Mouse (Mus musculus): ENCODE measurements around the gene Htr6.

Htr6 gene

DNA sequence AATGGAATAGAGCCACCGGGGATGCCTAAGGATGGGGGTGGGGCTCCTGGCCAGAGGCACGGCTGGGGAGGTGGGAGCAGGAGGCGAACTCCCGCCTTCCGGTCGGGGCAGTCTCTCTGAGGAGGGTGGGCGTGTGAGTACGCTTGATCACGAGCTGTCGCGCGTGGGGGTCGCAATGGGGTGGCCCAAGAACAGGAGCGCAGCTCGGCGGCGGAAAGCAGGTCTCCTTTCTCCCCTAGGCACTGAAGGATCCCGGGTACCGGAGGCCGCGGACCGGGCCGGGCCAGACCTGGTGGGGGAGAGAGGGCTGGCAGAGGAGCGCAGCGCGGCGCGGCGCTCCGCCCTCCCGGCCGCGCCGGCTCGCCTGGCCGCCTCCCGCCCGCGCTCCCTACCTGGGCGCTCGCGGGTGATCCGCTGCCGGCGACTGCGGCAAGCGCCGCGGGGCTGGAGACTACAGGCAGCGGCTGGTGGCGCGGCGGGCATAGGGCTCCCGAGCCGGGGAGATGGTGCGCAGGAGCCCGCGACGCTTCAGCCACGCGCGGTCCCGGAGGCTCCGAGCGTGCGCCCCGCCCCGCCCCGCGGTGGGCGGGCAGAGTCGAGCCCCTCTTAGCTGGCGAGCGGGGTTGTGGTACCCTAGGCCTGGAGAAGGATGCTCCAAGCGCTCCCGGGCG, at the start of gene Htr6:
Gene Htr6 (minus strand): TSS at position 530 of the 671 bp plus-strand sequence.
- peak; percentile 61 for DNase-seq

GRCm38 (mm10) chr4:139124940-139125339, 49.6 kb upstream of the Htr6 start:
- DNase-seq = no peak

DNA sequence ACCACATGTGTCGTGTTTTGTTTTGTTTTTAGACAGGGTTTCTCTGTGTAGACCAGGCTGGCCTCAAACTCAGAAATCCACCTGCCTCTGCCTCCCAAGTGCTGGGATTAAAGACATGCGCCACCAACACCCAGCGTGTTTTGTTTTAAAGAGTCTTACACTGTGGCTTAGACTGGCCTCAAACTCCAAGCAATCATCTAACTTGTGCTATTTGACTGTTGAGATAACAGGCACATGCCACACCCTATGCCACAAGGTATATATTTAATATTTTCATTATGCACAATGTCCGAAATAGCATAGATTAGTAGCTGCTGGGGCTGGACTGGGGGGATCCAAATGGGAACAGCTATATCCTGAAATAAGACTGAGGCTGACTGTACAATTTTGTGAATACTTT, 47.2 kb upstream of the Htr6 start:
- no peak for DNase-seq

GRCm38 (mm10) chr4:139120998-139121397, 45.6 kb upstream of the Htr6 start:
- no peak for DNase-seq

DNA sequence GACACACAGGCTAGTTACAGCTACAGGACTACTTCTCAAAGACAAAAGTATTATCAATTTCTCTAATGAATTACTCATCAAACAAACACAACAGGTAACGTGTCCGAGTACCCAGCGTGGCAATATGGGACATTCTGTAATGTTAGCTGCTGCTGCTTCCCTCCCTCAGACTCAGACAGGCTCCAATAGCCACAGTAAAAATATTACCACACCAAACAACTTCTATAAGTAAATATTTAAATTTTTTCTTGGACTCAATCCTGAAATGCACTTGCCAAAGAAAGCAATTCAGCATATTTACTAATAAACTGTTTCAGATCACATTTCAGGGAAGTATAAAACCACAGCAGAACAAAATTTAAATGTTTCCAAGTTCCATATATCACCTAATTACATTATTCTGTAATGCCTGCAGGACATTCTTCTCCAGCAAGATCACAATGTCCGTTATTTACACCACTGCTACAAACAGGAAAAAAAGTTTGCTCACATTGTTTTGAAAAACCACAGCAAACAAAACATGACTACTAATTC, 45.0 kb upstream of the Htr6 start:
- no peak for DNase-seq

GRCm38 (mm10) chr4:139116356-139117063, 41.1 kb upstream of the Htr6 start:
- no peak for DNase-seq

GRCm38 (mm10) chr4:139115721-139116120, 40.4 kb upstream of the Htr6 start:
- DNase-seq = no peak

- no peak for DNase-seq
Measured at GRCm38 (mm10) chr4:139112482-139112881, 37.1 kb upstream of the Htr6 start.

GRCm38 (mm10) chr4:139111421-139111820, 36.1 kb upstream of the Htr6 start:
- no peak for DNase-seq

DNA sequence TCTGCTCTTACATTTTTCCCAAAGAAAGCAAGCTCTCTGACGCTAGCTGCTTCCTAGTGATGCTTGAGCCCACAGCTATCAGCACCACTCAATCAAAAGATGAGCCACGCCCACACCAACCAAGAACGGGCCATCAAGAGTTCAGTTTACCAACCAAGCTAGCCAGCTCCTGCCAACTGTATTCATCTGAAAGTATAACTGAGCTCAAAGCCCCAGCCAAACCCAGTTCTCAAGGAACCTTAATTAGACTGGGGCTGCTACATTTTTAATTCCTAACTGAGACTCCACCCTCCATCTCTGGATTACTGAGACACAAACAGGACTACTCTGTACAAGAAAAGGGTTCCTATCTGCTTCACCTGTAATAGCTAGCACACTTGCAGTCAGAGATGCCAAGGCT, 35.5 kb upstream of the Htr6 start:
- DNase-seq = no peak

GRCm38 (mm10) chr4:139105453-139105852, 30.1 kb upstream of the Htr6 start:
- DNase-seq = no peak

DNA sequence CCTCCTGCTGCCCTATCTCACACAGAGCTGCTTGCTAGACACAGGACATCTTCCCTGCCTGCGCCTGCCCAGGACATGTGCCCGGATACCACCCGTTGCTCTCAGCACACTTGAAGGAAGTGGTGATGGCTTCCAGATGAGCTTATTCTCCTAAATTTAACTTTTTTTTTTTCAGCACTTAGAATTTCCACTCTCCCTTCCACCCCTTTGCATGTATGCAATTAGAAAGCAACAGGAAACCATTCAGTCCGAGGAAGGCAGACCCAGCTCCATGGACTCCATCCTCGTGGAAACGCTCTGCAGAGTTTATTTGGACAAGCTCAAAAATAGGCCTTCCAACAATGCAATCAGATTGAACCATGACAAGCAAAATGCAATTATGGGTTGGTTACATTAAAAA, 26.2 kb upstream of the Htr6 start:
- no peak for DNase-seq

DNA sequence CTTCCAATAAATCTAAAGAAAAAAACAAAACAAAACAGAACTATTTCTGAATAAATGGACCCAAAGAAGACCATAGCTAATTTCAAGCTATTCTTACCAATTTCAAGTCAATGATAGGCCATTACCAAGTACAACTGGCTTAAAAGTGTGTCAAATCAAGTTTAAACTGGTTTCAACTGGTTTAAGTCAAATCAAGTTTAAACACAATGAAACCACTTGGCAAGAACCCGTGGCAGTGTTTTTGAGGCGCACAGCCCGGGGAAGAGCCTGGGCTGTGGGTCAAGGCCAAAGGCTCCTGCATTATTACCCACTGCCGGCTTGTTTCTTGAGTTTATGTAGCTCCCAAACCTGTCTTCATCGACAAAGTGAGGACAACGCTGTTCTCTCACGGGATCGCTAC, 25.0 kb upstream of the Htr6 start:
- DNase-seq = no peak

- DNase-seq = no peak
Measured at GRCm38 (mm10) chr4:139096201-139096600, 20.8 kb upstream of the Htr6 start.

DNA sequence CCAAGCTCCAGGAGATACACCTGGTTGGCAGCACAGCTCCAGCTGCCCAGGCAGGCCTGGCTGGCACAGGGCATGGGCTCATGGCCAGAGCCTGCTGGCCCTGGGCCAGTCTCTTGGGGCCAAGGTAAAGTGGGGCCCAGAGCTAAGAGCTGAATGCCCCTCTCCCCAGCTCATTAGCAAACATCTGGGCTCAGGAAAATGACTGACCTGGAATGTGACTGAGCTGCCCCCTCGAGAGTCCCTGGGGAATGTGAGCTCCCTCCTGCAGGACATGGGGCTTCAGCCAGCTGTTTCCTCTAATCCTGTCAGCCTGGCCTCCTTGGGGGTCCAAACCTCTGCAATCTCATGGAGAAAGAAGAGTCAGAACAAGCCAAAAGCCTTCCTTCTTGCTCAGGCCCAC, 20.0 kb upstream of the Htr6 start:
- no peak for DNase-seq

DNA sequence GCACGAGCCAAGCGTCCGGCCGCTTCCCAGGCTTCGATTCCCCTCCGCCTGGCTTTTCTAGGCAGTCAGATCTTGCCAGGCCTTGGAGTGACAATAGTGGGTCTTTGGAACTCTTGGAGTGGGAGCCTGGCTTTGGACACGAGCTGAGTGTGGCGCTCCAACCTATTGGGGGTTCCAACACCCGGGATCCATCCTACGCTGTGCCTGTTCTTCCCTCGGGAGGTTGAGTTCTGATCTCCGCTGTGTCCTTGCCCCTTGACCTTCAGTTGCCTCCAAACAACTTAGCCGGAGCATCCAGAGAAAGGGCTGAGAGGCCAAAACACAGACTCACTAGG, 17.8 kb upstream of the Htr6 start:
- DNase-seq = no peak

DNA sequence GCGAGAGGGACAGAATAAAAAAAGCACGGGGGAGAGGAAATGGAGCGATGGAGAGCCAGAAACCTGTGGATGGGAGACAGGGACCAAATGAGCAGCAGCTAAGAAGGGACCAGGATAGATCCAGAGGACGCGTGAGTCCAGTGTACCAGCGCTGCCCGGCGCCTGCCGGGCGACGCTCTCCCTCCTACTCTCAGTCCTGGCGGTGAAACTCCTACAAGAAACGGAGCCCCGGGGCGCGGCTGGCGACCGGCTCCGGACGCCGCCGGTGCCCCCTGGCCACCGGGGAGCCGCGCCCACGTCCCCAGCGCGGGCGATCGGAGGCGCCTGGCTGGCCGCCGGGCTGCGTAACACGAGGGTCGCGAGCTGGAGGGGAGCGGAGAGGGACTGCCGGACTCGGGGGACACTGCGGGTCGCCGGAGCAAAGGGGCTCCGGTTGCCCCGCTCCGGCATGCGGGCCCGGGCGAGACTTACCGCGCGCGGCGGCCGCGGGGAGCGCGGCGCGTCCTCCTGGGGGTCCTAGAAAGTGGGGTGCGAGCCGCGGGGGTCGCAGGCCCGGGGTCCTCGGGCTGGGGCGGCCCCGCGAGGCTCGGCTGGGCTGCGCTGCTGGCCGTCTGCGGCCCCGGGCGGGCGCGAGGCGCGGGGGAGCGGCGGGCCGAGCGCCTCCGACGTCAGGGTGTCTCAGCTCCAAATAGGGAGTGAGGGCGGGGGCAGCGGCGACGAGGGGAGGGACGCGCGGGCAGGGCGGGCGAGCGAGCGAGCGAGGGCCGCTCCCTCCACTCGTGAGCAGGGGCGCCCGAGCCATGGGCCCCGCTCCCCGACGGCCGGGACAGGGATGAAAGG, 17.2 kb upstream of the Htr6 start, which contains the start of gene Nbl1:
Gene Nbl1 (minus strand): TSS at position 638 of the 840 bp plus-strand sequence.
- DNase-seq = peak; percentile 59

DNA sequence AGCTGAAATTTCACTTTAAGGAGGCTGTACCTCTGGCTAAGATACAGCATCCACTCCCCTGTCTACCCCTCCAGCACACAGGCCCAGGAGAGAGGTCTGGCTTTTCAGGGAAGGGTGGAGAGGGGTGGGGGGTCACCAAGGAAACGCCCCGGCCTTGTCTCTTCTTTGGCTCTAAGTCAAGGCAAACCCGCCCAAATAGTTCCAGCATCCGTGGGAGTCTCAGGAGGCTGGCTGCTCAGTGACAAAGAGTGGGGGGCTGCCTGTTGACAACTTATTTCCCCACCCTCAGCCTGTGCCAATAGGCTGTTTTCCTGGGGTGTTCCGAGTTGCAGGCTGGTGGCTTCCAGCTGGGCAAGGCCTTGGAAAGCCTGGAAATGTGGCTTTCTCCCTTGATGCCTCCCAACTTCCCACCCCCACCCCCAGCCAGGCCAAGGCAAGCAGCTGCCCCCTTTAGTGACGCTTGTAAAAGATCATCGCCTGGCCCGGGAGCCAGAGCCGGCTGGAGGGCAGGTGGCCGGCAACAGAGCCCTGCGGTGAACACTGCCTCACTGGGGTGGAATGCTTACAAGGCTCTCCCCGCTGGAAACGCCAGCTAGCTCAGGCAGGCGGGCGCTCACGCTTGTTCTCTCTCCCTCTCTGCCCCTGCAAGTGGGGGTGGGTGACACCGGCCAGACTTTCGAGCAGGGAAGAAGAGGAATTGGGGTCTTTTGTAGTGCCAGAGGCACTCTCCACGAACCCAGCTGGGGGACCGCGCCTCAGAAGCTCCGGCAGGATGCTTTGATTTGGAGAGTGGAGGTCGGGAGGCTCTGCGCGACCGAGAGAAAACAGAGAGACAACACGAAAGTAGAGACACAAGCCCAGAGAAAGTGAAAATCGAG, 16.3 kb upstream of the Htr6 start:
- DNase-seq = no peak

DNA sequence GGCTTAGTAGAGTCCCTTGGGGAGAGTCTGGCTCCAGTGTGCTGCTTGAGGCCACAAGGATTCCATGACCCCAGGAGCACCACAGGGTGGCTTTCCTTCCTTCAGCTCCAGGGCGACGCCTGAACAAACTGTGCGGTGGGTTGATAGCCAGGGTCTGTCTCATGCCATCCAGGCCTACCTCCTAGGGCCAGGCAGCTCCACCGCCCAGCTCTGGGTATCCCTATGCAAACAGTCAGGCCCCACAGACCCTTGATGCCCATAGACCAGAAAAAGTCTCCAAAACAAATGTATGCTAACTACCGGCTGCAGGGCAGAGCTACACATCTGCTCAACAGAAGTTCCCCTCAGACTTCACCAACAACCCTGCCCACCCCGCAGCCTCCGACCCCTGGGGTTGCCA, 15.7 kb upstream of the Htr6 start:
- DNase-seq = no peak

DNA sequence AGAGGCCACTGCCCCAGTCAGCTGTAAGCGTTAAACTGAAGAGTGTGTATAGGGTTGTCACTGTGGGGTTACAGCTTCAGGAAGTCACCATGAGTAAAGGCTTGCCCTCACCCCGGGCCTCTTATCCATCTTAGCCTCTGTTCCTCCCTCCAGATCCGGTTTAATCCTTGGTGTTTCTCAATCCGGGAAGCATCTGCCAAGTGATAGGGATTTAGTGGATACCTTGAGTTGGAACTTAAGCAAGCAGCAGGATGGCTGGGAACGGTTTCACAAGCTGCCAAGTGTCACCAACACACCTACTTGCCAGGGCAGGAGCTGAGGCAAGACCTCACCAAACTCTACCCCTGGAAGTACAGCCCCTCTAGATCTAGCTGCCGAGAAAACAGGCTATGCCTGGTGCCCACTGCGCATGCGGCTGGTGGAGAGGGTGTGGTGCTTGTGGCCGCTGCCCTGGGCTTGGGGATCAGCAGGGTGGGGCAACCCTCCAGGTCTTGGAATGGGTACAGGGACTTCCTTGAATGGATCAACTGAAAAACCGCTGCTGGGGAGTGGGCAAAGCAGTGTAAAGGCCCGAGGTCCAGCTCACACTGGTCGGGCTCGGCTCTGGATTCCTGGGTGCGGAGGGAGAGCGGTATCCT, 15.1 kb upstream of the Htr6 start:
- no peak for DNase-seq

DNA sequence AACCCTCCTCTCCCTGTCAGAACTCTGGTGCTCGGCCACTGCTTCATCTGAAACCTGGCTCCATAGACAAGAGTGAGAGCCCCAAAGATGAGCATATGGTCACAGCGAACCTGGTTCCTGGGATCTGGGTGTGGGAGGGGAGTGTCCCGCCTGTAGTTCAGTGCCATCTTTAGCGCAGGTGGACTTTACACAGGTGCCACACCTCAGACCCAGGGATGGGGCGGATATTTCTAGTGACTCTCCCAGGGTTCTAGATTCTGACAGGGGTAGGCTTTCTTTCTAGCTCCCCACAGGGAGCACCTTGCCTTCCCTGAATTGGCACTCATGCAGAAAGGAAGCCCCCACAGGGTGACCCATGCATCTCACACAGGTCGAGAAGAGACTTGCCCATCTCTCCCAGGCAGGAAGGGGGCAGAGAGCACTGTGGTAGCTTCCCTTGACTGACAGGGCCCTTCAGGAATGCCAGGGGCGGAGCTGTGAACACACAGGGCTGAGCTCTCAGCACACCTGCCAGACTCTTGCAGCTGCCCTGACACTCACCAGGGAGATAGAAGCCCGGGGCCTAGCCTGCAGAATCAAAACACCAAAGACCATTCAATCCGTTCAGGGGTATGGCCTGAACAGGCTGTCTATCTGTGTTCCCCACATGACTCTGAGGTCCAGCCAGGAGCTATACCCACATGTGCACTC, 13.8 kb upstream of the Htr6 start:
- no peak for DNase-seq

Data from right cerebral cortex, postnatal 25 days (tissue).